Mouse (Mus musculus) lung, embryonic 16.5 days (tissue): ENCODE results near the gene Cdkal1. TPM values are rescaled to one million over a fixed set of nuclear protein-coding genes. Genes with fewer than 3 reads are reported as not detected.

Experiments
- ATAC-seq: fragments of 200-750 bp; cut with Nextera tagmentation; 2 replicates; pipeline ENCODE4 v1.8.0; 2017; ENCODE audit warnings: low read depth, mild to moderate bottlenecking, moderate library complexity
- H3K27ac ChIP-seq: fragments of 300-500 bp; sonication (generic); 2 replicates; pipeline ENCODE4 v1.5.1; 2014; ENCODE audit warnings: mild to moderate bottlenecking, control low read depth, low read length
- H3K27me3 ChIP-seq: fragments of 300-500 bp; sonication (generic); 2 replicates; pipeline ENCODE4 v1.6.1; 2014; ENCODE audit warnings: low read depth, low read length, mixed read lengths; ENCODE audit not compliant: control insufficient read depth, insufficient read depth
- H3K36me3 ChIP-seq: fragments of 300-500 bp; sonication (generic); 2 replicates; pipeline ENCODE4 v1.6.1; 2014; ENCODE audit warnings: low read length; ENCODE audit not compliant: control insufficient read depth, insufficient read depth
- H3K4me1 ChIP-seq: fragments of 300-500 bp; sonication (generic); replicated peaks from 2 replicates; pipeline ENCODE4 v1.6.1; 2014; ENCODE audit warnings: low read length, mixed read lengths; ENCODE audit not compliant: control insufficient read depth, insufficient read depth
- H3K4me2 ChIP-seq: fragments of 300-500 bp; sonication (generic); 2 replicates; pipeline ENCODE4 v1.6.1; 2014; ENCODE audit warnings: low read depth, low read length, control low read depth
- H3K4me3 ChIP-seq: fragments of 300-500 bp; sonication (generic); 2 replicates; pipeline ENCODE4 v1.5.1; 2014; ENCODE audit warnings: mild to moderate bottlenecking, low read length, control low read depth
- H3K9ac ChIP-seq: fragments of 300-500 bp; sonication (generic); 2 replicates; pipeline ENCODE4 v1.6.1; 2014; ENCODE audit warnings: low read length, control low read depth
- H3K9me3 ChIP-seq: fragments of 300-500 bp; sonication (generic); 2 replicates; pipeline ENCODE4 v1.6.1; 2016; ENCODE audit warnings: low read length; ENCODE audit not compliant: control insufficient read depth
- WGBS: fragments of 180-500 bp; shearing (Covaris S2); extraction: QIAGEN DNeasy Blood & Tissue Kit; methylation state at CpG from one replicate; pipeline ENCODE4 v1.1.7; 2014; 5-methylcytosine and 5-hydroxymethylcytosine counted together
- polyA plus RNA-seq: library from polyadenylated mRNA; unstranded; fragments of >200 nt; fragmentation: Nextera tagmentation; extraction: Ambion mirVana; gene quantifications from 2 replicates; pipeline ENCODE4 v1.2.1, GENCODE M21; 2015

Cdkal1 gene
- polyA plus RNA-seq, 1 experiment from 2014 or later = 32.1 TPM

DNA sequence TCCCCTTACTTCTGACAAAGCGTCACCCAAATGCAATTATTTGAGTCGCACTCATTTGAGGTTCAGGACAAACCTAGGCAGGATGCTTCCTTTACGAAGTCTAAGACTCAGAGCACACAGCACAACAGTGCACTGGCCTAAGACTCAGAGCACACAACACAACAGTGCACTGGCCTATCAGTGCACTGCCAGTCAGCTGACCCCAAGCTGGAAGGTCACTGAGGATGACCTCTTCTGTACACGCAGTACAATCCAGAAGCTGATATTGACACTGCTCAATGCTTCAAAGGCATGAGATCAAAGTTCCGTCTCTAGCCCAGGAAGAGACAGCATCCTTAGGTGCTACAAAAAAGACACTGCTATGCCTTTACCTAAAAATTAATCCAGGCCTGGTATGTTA, 327.1 kb downstream of the Cdkal1 start:
- H3K9ac ChIP-seq = no peak overlapping the region
- WGBS = 75% methylated on average over 5 of the region's 5 CpGs
- no peaks in the 10 kb centered on the region for H3K36me3 ChIP-seq
- ATAC-seq = no peak
- H3K27me3 ChIP-seq = no peaks in the 10 kb centered on the region
- no peaks in the 10 kb centered on the region for H3K9me3 ChIP-seq
- H3K4me2 ChIP-seq = no peak overlapping the region
- no peak overlapping the region for H3K27ac ChIP-seq
- no peaks in the 10 kb centered on the region for H3K4me1 ChIP-seq
- H3K4me3 ChIP-seq = no peak overlapping the region

DNA sequence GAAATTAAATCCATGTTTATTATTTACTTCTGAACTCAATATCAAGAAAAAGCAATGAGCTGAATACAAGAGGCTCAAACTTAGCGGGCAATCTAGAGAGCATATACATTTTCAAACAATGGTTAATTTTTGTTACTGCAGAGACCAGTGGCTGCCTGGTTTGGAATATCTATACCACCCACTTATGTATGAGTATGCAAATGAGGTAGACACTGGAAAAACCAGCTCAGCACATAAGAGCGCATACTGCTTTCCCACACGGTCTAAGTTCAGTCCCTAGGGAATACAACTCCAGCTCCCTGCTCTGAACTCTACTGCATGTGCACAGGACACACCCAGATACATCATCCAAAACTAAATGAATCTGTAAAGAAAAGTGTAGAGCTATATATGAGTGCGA, 334.2 kb downstream of the Cdkal1 start:
- Histone ChIP-seq H3K9me3 (no peaks in the 10 kb centered on the region), H3K27ac (no peak overlapping the region), H3K4me3 (no peak overlapping the region), H3K4me1 (no peaks in the 10 kb centered on the region), H3K27me3 (no peaks in the 10 kb centered on the region), H3K4me2 (no peak overlapping the region), H3K9ac (no peak overlapping the region), H3K36me3 (no peaks in the 10 kb centered on the region)
- 80% methylated on average over 4 of the region's 4 CpGs for WGBS
- no peak for ATAC-seq

DNA sequence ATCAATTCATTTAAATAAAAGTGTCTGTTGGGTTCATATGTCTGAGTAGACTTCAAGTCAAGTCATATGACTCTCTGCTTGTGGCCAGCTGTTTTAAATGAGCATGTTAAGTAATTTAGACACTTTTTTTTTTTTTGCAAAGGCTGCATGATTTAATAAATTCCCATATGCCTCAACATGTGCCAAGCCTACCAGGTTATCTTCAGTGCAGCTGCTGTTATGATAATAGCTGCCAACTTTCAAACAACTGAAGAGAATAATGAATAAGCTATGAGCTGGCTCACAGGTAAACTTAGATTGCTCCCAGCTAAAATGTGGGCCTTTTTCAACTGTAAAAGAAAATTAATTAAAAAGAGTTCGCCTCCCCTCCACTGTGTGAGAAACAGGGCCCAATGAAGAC, 341.4 kb downstream of the Cdkal1 start:
- Histone ChIP-seq H3K9ac (no peak overlapping the region), H3K9me3 (no peaks in the 10 kb centered on the region), H3K4me2 (no peak overlapping the region), H3K4me3 (no peak overlapping the region), H3K36me3 (no peaks in the 10 kb centered on the region), H3K27ac (no peak overlapping the region), H3K4me1 (no peaks in the 10 kb centered on the region), H3K27me3 (no peaks in the 10 kb centered on the region)
- WGBS = 67% methylated on average over 1 of the region's 1 CpGs
- no peak for ATAC-seq

DNA sequence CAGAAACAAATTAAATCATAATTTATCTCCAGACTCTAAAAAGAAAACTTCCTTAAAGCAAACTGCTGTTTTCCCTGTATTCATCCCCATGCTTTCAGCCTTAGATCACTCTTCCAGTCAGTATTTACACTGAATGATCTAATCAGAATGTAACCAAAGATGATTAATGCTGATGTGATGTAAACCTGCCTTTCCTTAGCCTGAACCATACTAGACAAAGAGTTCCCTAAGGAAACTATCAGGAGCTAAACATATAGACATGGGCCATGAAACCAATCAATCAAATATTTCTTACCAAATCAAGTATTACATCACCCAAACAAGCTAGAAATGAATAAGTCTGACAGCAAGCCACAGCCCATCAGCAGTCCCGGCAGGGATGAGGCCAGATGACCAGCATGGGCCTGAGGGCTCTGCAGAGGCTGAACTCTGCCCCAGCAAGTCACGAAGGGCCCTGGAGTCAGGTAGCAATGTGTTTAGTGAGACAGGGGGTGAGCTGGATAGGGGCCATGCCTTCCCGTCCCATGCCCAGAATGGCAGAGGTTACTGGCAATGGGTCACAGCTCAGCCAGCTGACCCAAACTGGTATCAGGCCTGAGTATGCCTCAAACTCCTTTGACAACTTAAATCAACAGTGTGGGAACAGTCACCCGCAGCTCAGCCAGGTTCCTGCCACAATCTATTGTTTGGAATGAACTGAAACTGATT, 350.5 kb downstream of the Cdkal1 start:
- no peak overlapping the region for H3K4me3 ChIP-seq
- no peak overlapping the region for H3K4me2 ChIP-seq
- 51% methylated on average over 4 of the region's 4 CpGs for WGBS
- H3K27ac ChIP-seq = no peak overlapping the region
- H3K36me3 ChIP-seq = no peaks in the 10 kb centered on the region
- no peak overlapping the region for H3K9ac ChIP-seq
- H3K4me1 ChIP-seq = peaks cover 16% of the 10 kb centered on the region
- ATAC-seq = 0 out of 2 replicates have a peak, but pooled peaks have one; percentile 28
- no peaks in the 10 kb centered on the region for H3K27me3 ChIP-seq
- H3K9me3 ChIP-seq = no peaks in the 10 kb centered on the region

- H3K4me3 ChIP-seq = no peak overlapping the region
- no peak overlapping the region for H3K4me2 ChIP-seq
- peaks cover 16% of the 10 kb centered on the region for H3K4me1 ChIP-seq
- H3K36me3 ChIP-seq = no peaks in the 10 kb centered on the region
- H3K9me3 ChIP-seq = no peaks in the 10 kb centered on the region
- H3K27me3 ChIP-seq = no peaks in the 10 kb centered on the region
- 0 out of 2 replicates have a peak overlapping the region, but pooled peaks have one; percentile 1 for H3K27ac ChIP-seq
- H3K9ac ChIP-seq = no peak overlapping the region
- ATAC-seq = peak; percentile 45; the same call in 1 of the 2 replicates
- WGBS = 38% methylated on average over 6 of the region's 6 CpGs
These were observed 352.1 kb downstream of the Cdkal1 start for GRCm38 (mm10) chr13:29503147-29504044.

- Histone ChIP-seq H3K27ac (no peak overlapping the region), H3K9me3 (no peaks in the 10 kb centered on the region), H3K9ac (no peak overlapping the region), H3K4me2 (no peak overlapping the region), H3K4me3 (no peak overlapping the region), H3K36me3 (no peaks in the 10 kb centered on the region), H3K4me1 (peaks cover 16% of the 10 kb centered on the region), H3K27me3 (no peaks in the 10 kb centered on the region)
- no peak for ATAC-seq
- 50% methylated on average over 5 of the region's 5 CpGs for WGBS
These were observed 352.9 kb downstream of the Cdkal1 start for GRCm38 (mm10) chr13:29502481-29503146.

DNA sequence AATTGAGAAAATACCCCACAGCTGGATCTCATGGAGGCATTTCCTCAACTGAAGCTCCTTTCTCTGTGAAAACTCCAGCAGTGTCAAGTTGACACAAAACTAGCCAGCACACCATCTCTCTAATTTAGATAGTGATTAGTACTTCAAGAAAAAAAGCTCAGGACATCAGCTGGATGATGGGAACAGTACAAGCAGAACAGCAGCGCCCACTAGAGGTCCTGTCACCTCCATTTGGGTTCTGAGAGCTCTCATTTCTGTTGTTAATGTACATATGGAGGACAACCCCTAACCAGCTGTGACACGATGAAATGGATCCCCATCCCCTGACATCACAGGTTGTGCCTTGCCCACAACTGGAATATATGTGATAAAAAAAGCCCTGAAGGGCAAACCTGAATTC, 354.3 kb downstream of the Cdkal1 start:
- ATAC-seq = no peak
- H3K4me3 ChIP-seq = no peak overlapping the region
- H3K9ac ChIP-seq = no peak overlapping the region
- H3K4me2 ChIP-seq = no peak overlapping the region
- H3K36me3 ChIP-seq = no peaks in the 10 kb centered on the region
- H3K9me3 ChIP-seq = no peaks in the 10 kb centered on the region
- no peaks in the 10 kb centered on the region for H3K27me3 ChIP-seq
- WGBS = 71% methylated on average over 2 of the region's 2 CpGs
- peaks cover 16% of the 10 kb centered on the region for H3K4me1 ChIP-seq
- no peak overlapping the region for H3K27ac ChIP-seq

DNA sequence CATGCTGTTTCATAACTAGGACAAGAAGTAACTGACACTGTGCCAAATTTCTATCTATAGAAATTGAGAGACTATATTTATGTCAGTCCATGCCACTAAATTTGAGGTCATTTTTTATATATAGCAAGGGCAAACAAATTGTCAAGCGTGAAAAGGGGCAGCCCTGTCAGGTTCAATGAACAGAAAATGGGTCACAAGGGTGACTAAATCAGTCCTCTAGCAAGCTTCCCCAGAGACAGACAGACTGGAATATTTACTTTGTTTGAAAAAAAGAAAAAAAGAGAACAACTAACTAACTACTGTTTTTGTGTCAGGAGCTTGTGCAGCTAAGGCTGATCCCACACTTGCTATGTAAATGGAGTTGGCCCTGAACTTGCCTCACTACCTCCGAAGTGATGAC, 355.7 kb downstream of the Cdkal1 start:
- no peaks in the 10 kb centered on the region for H3K9me3 ChIP-seq
- WGBS = 74% methylated on average over 2 of the region's 2 CpGs
- no peak overlapping the region for H3K9ac ChIP-seq
- H3K27me3 ChIP-seq = no peaks in the 10 kb centered on the region
- no peaks in the 10 kb centered on the region for H3K36me3 ChIP-seq
- ATAC-seq = no peak
- peaks cover 10% of the 10 kb centered on the region for H3K4me1 ChIP-seq
- no peak overlapping the region for H3K4me2 ChIP-seq
- H3K4me3 ChIP-seq = no peak overlapping the region
- no peak overlapping the region for H3K27ac ChIP-seq

GRCm38 (mm10) chr13:29497286-29497685, 358.2 kb downstream of the Cdkal1 start:
- Histone ChIP-seq H3K27ac (no peak overlapping the region), H3K9ac (no peak overlapping the region), H3K4me1 (no peaks in the 10 kb centered on the region), H3K4me3 (no peak overlapping the region), H3K4me2 (no peak overlapping the region), H3K9me3 (no peaks in the 10 kb centered on the region), H3K36me3 (no peaks in the 10 kb centered on the region), H3K27me3 (no peaks in the 10 kb centered on the region)
- WGBS = 77% methylated on average over 7 of the region's 7 CpGs
- ATAC-seq = no peak
